Mouse (Mus musculus): ENCODE data around the gene Myo3b.

The Myo3b gene

GRCm38 (mm10) chr2:70278425-70279277 is 239.7 kb downstream of the Myo3b start:
- peak; percentile 97 for DNase-seq (ENCODE audit: low read depth, low spot score)

DNA sequence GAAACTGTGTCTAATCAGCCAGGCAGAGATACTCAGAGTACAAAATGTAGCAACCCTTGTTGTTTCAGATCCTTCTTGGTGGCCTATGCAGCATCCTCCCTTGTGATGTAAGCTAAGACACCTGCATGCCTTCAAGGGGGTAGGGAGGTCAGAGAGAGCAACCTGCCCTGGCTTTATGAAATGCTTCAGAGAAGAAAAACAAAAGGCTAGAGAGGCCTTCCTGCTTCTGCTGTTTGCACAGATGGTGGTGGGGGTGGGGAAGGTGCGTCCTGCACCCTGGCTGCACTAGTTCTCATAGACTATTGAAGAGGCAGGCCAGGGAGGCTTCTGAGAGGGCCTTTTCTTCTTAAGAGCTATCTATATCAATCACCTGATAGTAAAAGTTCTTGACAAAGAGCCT is 245.2 kb downstream of the Myo3b start:
- no peak for DNase-seq (ENCODE audit: low read depth, low spot score)

- no peak for DNase-seq (ENCODE audit: low read depth, low spot score)
Measured at GRCm38 (mm10) chr2:70291063-70291462, 252.1 kb downstream of the Myo3b start.

DNA sequence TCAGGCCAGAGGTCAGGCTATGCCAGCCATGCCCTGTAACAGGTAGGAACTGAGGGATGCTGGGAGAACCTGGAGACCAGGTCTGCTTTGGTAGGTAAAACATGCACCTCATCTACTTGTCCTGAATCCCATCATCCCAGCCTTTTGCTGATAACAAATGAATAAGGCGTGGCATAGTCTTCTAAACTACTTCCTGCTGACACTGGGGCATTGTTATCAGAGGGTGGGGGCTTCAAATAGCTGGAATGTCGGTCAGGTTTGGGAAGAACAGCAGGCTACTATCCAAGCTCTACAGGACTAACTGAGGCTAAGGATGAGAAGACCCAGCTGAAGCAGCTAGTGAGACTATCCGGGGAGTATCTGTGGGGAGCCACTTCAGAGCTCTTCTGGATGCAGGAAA is 253.8 kb downstream of the Myo3b start:
- DNase-seq (ENCODE audit: low read depth, low spot score): peak; percentile 64

GRCm38 (mm10) chr2:70302905-70303304 is 264.0 kb downstream of the Myo3b start:
- DNase-seq (ENCODE audit: low read depth, low spot score): no peak

DNA sequence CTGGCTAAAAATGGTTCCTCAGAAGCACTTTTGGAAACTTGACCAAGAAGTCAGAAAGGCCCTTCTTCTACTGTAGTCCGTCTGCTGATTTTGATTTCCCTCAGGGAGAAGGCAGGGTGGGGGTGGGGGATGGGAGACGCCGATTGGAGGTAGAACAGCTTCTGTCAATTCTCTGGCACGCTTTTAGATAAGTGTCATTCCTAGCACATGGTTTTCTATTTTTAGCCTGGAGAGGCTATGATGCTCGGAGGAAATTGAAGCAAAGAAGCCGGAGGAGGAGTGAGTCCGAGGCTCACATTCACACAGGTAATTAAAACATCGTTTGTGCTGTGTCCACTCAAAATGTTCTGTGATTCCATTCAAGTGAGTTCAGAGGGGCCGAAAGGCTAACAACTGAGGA is 276.2 kb downstream of the Myo3b start:
- DNase-seq (ENCODE audit: low read depth, low spot score): no peak

- no peak for DNase-seq (ENCODE audit: low read depth, low spot score)
Measured at GRCm38 (mm10) chr2:70315734-70316133, 276.8 kb downstream of the Myo3b start.

DNA sequence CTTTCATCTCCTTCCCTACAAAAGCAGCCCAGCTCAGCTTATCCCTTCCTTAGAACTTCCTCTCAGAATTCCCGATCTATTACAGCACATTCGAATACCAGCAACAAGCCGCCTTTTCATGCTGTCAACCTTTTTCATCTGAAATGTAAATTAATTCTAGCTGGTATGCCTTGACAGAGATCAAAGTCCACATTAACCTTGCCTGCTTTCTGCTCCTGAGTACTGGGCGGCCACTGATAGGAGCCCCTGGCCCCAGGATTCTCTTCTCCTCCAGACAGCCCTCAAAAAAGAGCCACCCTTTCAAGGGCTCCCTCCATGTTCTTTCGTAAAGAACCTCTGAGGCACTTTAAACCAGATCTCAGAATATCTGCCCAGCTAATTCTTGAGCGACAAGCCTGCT is 278.9 kb downstream of the Myo3b start:
- DNase-seq (ENCODE audit: low read depth, low spot score): no peak

- no peak for DNase-seq (ENCODE audit: low read depth, low spot score)
Measured at GRCm38 (mm10) chr2:70318861-70319555, 280.1 kb downstream of the Myo3b start.

DNA sequence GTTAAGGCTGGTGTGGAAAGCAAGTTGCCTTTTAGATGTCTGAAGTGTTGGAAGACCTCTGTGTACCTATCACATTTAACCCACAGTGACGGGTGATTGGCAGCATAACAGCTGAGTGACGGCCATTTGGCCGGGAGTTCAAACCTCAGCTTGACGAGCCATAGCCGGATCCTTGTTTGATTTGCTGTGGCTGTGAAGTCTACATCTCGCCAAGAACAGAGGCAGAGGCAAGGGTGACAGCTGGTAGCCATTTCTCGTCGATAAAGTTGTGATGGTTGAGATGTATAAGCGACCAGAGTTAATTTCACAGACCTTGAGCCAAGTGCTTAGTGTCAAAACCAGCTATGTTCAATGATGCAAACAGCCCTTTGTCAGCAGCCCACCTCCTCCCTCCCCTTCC is 283.8 kb downstream of the Myo3b start:
- DNase-seq (ENCODE audit: low read depth, low spot score): no peak

GRCm38 (mm10) chr2:70327602-70328001 is 288.7 kb downstream of the Myo3b start:
- DNase-seq (ENCODE audit: low read depth, low spot score): no peak

GRCm38 (mm10) chr2:70332905-70333304 is 294.0 kb downstream of the Myo3b start:
- DNase-seq (ENCODE audit: low read depth, low spot score): no peak

GRCm38 (mm10) chr2:70333553-70333952 is 294.6 kb downstream of the Myo3b start:
- no peak for DNase-seq (ENCODE audit: low read depth, low spot score)

DNA sequence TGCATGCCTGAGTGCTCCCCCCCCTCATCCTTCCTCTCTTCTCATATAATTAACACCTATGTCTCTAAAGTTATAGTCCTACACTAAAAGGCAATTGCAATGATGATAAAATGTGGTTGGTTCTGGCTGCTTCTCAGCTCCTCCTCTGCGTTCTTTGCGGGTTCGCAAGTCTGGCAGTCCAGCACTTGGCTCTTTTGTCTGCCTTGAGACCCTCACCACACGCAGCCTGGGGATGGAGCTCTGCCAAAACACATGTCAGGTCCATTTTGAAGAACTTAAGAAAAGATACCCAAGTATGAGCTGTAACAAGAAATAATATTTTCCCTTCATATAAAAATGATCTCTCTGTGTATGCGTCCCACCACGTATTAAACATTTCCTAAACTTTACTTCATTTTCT is 297.6 kb downstream of the Myo3b start:
- no peak for DNase-seq (ENCODE audit: low read depth, low spot score)

DNA sequence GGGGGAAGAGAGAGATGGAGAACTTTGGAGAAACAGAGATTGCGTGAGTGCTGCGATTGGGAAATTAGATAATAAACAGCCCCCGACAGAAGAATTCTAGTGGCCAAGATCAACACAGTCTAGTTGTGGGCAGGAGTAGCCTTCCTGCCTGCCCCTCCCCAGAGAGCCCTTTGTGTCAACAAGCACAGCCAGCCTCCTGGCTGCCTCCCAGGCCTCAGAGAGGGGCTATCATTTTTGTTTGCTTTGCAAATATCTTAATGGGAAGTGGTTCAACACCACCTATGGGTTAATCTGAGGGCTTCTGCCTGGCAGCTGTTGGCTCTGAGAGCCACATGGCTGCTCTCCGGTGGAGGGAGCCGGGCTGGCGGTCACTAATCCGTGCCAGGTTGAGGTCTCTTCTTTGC is 298.3 kb downstream of the Myo3b start:
- no peak for DNase-seq (ENCODE audit: low read depth, low spot score)

DNA sequence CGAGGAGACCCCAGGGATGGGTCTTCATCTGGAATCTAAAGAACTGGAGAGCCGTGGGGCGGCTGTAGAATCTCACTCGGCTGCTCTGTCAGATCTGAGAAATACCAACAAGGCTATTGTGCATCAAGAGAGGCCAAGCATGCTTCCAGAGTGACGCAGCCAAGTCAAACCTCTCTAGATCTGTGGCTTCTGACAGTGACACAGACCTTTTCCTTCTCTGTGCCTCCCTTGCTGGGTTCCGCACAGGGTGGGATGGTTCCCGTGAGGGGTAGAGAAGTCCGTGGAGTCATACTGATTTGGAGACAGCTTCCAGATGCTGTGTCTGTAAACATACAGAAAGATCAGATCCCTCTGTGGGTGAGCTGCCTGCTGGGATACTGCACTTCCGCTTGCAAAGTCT is 298.9 kb downstream of the Myo3b start:
- no peak for DNase-seq (ENCODE audit: low read depth, low spot score)

- DNase-seq (ENCODE audit: low read depth, low spot score): no peak
Measured at GRCm38 (mm10) chr2:70339061-70339460, 300.1 kb downstream of the Myo3b start.

GRCm38 (mm10) chr2:70339501-70339900 is 300.6 kb downstream of the Myo3b start:
- peak; percentile 31 for DNase-seq (ENCODE audit: low read depth, low spot score)

DNA sequence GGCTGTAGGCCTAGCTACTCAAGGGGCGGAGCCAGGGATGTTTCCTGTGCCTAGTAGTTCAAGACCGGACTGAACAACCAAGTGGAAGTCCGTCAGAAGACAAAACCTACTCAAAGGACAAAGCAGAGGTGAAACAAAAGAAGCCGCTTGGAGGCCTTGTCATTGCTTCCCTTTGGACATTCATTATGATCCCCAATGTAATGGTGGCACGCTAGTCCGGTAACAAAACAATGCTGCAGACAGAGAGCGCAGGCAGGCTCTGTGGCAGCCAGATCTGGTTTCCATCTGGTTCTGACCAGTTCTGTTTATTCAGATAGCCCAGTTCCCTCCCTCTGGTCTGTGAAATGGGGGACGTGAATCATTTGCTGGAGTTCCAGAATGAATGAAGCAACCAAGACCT is 301.3 kb downstream of the Myo3b start:
- DNase-seq (ENCODE audit: low read depth, low spot score): peak; percentile 86

DNA sequence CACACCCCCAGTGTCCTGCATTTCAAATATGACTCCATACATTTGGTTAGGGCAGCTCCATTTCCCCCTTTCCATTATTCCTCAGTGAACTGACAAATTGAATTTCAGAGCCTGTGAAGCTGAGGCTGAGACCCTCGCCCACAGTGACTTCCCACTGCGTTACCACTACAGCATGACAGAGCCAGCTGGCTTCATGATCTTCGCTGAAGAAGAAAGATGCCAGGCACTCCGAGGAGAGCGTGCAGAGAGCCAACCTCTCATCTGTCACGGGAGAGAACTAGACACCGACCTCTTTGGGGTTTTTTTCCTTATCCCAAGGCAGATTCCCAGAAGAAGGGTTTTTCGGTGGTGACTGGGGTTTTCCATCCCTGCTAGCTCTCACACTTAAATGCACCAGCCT is 306.2 kb downstream of the Myo3b start:
- no peak for DNase-seq (ENCODE audit: low read depth, low spot score)

GRCm38 (mm10) chr2:70347511-70347910 is 308.6 kb downstream of the Myo3b start:
- DNase-seq (ENCODE audit: low read depth, low spot score): no peak

- no peak for DNase-seq (ENCODE audit: low read depth, low spot score)
Measured at GRCm38 (mm10) chr2:70348793-70349553, 310.0 kb downstream of the Myo3b start.

All from ES-CJ7 (cell line).